Mouse (Mus musculus): ENCODE data around the gene Ehmt1. TPM values are rescaled to one million over a fixed set of nuclear protein-coding genes. Genes with fewer than 3 reads are reported as not detected.

Gene Ehmt1
- total and polyA plus RNA-seq, 3 experiments: 31.9 to 55.8 TPM; not detected in 1

GRCm38 (mm10) chr2:24912189-24912588 lies 7.2 kb downstream of the Ehmt1 start:
- DNase-seq (ENCODE audit: low read depth, low spot score): no peak
- Histone ChIP-seq H3K4me1 (ENCODE audit: control insufficient read depth in 1 of 2, insufficient read depth in 2 of 2, low read length in 2 of 2) (peaks cover 5 to 9% of the 10 kb centered on the region in 2 experiments; a peak in 3 of 4 replicates), H3K27ac (ENCODE audit: control insufficient read depth, low read depth, low read length) (no peak overlapping the region), H3K4me3 (ENCODE audit: control insufficient read depth in 1 of 2, insufficient read depth in 1 of 2, low read depth in 2 of 2, low read length in 2 of 2) (no peak overlapping the region), H3K9me3 (replicated peaks; ENCODE audit: insufficient read depth, low read length) (no peaks in the 10 kb centered on the region), H3K79me2 (ENCODE audit: control insufficient read depth, insufficient read depth, low read length, poor library complexity) (peaks cover 41% of the 10 kb centered on the region), H3K27me3 (ENCODE audit: control insufficient read depth in 1 of 2, insufficient read depth in 2 of 2, low read length in 2 of 2) (no peaks in the 10 kb centered on the region), H3K9ac (ENCODE audit: control insufficient read depth, low read depth, low read length, poor library complexity, severe bottlenecking) (no peak overlapping the region), H3K36me3 (ENCODE audit: control insufficient read depth in 1 of 2, insufficient read depth in 2 of 2, low read length in 2 of 2) (peaks cover 5 to 19% of the 10 kb centered on the region in 2 experiments; a peak in 3 of 4 replicates)
- TF ChIP-seq POLR2AphosphoS5 (IDR thresholded peaks at IDR 0.05; ENCODE audit: borderline replicate concordance, low read depth, low read length) (no peak), BHLHE40 (IDR thresholded peaks at IDR 0.05; ENCODE audit: borderline replicate concordance, low read depth, low read length) (no peak), TAL1 (IDR thresholded peaks at IDR 0.05; ENCODE audit: low read length) (no peak)

- DNase-seq (ENCODE audit: low read depth, low spot score): peak; percentile 87
- TF ChIP-seq TBP (IDR thresholded peaks at IDR 0.05; ENCODE audit: low read depth, low read length) (peak; percentile 74), ETS1 (IDR thresholded peaks at IDR 0.05; ENCODE audit: low read depth, low read length) (no peak), CHD2 (IDR thresholded peaks at IDR 0.05; ENCODE audit: low read length) (no peak), MAX (IDR thresholded peaks at IDR 0.05; ENCODE audit: low read length) (peak; percentile 94), MEF2A (IDR thresholded peaks at IDR 0.05; ENCODE audit: extremely low read depth, insufficient replicate concordance, low read depth, low read length, poor library complexity, severe bottlenecking) (no peak), ZNF384 (IDR thresholded peaks at IDR 0.05; ENCODE audit: low read depth, low read length) (peak; percentile 23; the same call in 1 of the 2 replicates), POLR2AphosphoS2 (IDR thresholded peaks at IDR 0.05; ENCODE audit: low read length) (no peak), MYC (IDR thresholded peaks at IDR 0.05; ENCODE audit: low read depth, low read length) (peak; percentile 97), MXI1 (IDR thresholded peaks at IDR 0.05; ENCODE audit: low read depth, low read length) (peak; percentile 98), MAFK (IDR thresholded peaks at IDR 0.05; ENCODE audit: borderline replicate concordance, low read depth, low read length) (no peak), MAZ (IDR thresholded peaks at IDR 0.05; ENCODE audit: low read depth, low read length) (no peak), HCFC1 (IDR thresholded peaks at IDR 0.05; ENCODE audit: low read depth, low read length) (0 out of 2 replicates have a peak, but pooled peaks have one; percentile 25), CHD1 (IDR thresholded peaks at IDR 0.05; ENCODE audit: low read depth, low read length) (no peak), BHLHE40 (IDR thresholded peaks at IDR 0.05; ENCODE audit: borderline replicate concordance, low read depth, low read length) (no peak), ZC3H11A (IDR thresholded peaks at IDR 0.05; ENCODE audit: low read depth, low read length) (no peak), GATA1 (IDR thresholded peaks at IDR 0.05; ENCODE audit: low read depth, low read length) (no peak), ELF1 (IDR thresholded peaks at IDR 0.05; ENCODE audit: low read depth, low read length) (no peak), ZKSCAN1 (IDR thresholded peaks at IDR 0.05; ENCODE audit: low read depth, low read length) (no peak), CTCF (IDR thresholded peaks at IDR 0.05 in 2 of 3, conservative IDR thresholded peaks at IDR 0.05 in 1 of 3; ENCODE audit: control insufficient read depth in 1 of 3, insufficient read depth in 1 of 3, low read depth in 2 of 3, low read length in 3 of 3, poor library complexity in 1 of 3, severe bottlenecking in 1 of 3) (no peak), SMC3 (IDR thresholded peaks at IDR 0.05; ENCODE audit: low read depth, low read length) (no peak), E2F4 (IDR thresholded peaks at IDR 0.05; ENCODE audit: borderline replicate concordance, low read depth, low read length) (no peak), NELFE (IDR thresholded peaks at IDR 0.05; ENCODE audit: low read depth, low read length) (no peak), SIN3A (IDR thresholded peaks at IDR 0.05; ENCODE audit: low read length) (peak; percentile 85), KAT2A (conservative IDR thresholded peaks at IDR 0.05; ENCODE audit: low read depth, low read length) (no peak), UBTF (IDR thresholded peaks at IDR 0.05; ENCODE audit: borderline replicate concordance, insufficient read depth, low read depth, low read length) (no peak), TAL1 (IDR thresholded peaks at IDR 0.05; ENCODE audit: low read length) (no peak), EP300 (IDR thresholded peaks at IDR 0.05; ENCODE audit: low read depth in 1 of 2, low read length in 2 of 2) (peak; percentile 20 to 49; a peak in 2 of 4 replicates), JUND (IDR thresholded peaks at IDR 0.05; ENCODE audit: low read depth, low read length) (no peak), RCOR1 (IDR thresholded peaks at IDR 0.05; ENCODE audit: low read depth, low read length) (no peak), TCF12 (IDR thresholded peaks at IDR 0.05; ENCODE audit: low read depth, low read length) (no peak), POLR2AphosphoS5 (IDR thresholded peaks at IDR 0.05; ENCODE audit: borderline replicate concordance, low read depth, low read length) (no peak), GABPA (IDR thresholded peaks at IDR 0.05; ENCODE audit: low read depth, low read length) (no peak)
These were observed 8.9 kb downstream of the Ehmt1 start for GRCm38 (mm10) chr2:24910481-24910880.

More at GRCm38 (mm10) chr2:24910481-24910880, 8.9 kb downstream of the Ehmt1 start:
- Histone ChIP-seq H3K36me3 (ENCODE audit: control insufficient read depth in 1 of 2, insufficient read depth in 2 of 2, low read length in 2 of 2) (peaks cover 5 to 28% of the 10 kb centered on the region in 2 experiments; a peak in 2 of 4 replicates), H3K9ac (ENCODE audit: control insufficient read depth, low read depth, low read length, poor library complexity, severe bottlenecking) (peak overlapping the region; percentile 33; the same call in 1 of the 2 replicates), H3K27ac (ENCODE audit: control insufficient read depth, low read depth, low read length) (peak overlapping the region; percentile 8; the same call in 1 of the 2 replicates), H3K9me3 (replicated peaks; ENCODE audit: insufficient read depth, low read length) (no peaks in the 10 kb centered on the region), H3K4me1 (ENCODE audit: control insufficient read depth in 1 of 2, insufficient read depth in 2 of 2, low read length in 2 of 2) (peaks cover 10 to 20% of the 10 kb centered on the region in 2 experiments), H3K79me2 (ENCODE audit: control insufficient read depth, insufficient read depth, low read length, poor library complexity) (peaks cover 34% of the 10 kb centered on the region), H3K27me3 (ENCODE audit: control insufficient read depth in 1 of 2, insufficient read depth in 2 of 2, low read length in 2 of 2) (no peaks in the 10 kb centered on the region), H3K4me3 (ENCODE audit: control insufficient read depth in 1 of 2, insufficient read depth in 1 of 2, low read depth in 2 of 2, low read length in 2 of 2) (no peak overlapping the region)

Data from MEL (cell line).